Mouse (Mus musculus) midbrain, embryonic 14.5 days (tissue): ENCODE measurements around the gene Cyfip2. TPM values are rescaled to one million over a fixed set of nuclear protein-coding genes. Genes with fewer than 3 reads are reported as not detected.
A peak's percentile ranks its signal among the peaks of the same experiment; 100 is the strongest.

Experiments used
- ATAC-seq: fragments of 200-750 bp; cut with Nextera tagmentation; 2 replicates; pipeline ENCODE4 v1.8.0; 2017; ENCODE audit warnings: moderate number of reproducible peaks, moderate library complexity; ENCODE audit not compliant: low FRiP score, low TSS enrichment
- DNase-seq: peaks from one replicate; pipeline ENCODE4 v3.0.0-alpha.2; 2015
- H3K27ac ChIP-seq: fragments of 300-500 bp; sonication (generic); replicated peaks from 2 replicates; pipeline ENCODE4 v1.5.1; 2014; ENCODE audit warnings: mild to moderate bottlenecking, low read depth, low read length, moderate library complexity
- H3K27me3 ChIP-seq: fragments of 300-500 bp; sonication (generic); 2 replicates; pipeline ENCODE4 v1.6.1; 2014; ENCODE audit warnings: low read length, control low read depth, mixed read lengths; ENCODE audit not compliant: control insufficient read depth, insufficient read depth
- H3K36me3 ChIP-seq: fragments of 300-500 bp; sonication (generic); 2 replicates; pipeline ENCODE4 v1.6.1; 2014; ENCODE audit warnings: low read length, control low read depth; ENCODE audit not compliant: control insufficient read depth, insufficient read depth
- H3K4me1 ChIP-seq: fragments of 300-500 bp; sonication (generic); 2 replicates; pipeline ENCODE4 v1.6.1; 2014; ENCODE audit warnings: mild to moderate bottlenecking, antibody characterized with exemption, low read length, control low read depth; ENCODE audit not compliant: control insufficient read depth, insufficient read depth
- H3K4me2 ChIP-seq: fragments of 300-500 bp; sonication (generic); 2 replicates; pipeline ENCODE4 v1.6.1; 2014; ENCODE audit warnings: mild to moderate bottlenecking, low read length, moderate library complexity
- H3K4me3 ChIP-seq: fragments of 300-500 bp; sonication (generic); replicated peaks from 2 replicates; pipeline ENCODE4 v1.5.1; 2014; ENCODE audit warnings: low read depth, low read length
- H3K9ac ChIP-seq: fragments of 300-500 bp; sonication (generic); replicated peaks from 2 replicates; pipeline ENCODE4 v1.6.1; 2014; ENCODE audit warnings: mild to moderate bottlenecking, low read length, moderate library complexity
- H3K9me3 ChIP-seq: fragments of 300-500 bp; sonication (generic); 2 replicates; pipeline ENCODE4 v1.6.1; 2016; ENCODE audit warnings: low read length, control low read depth, mixed read lengths; ENCODE audit not compliant: control insufficient read depth
- WGBS: fragments of 180-500 bp; shearing (Covaris S2); extraction: QIAGEN DNeasy Blood & Tissue Kit; methylation state at CpG from one replicate; pipeline ENCODE4 v1.1.7; 2014; 5-methylcytosine and 5-hydroxymethylcytosine counted together
- polyA plus RNA-seq: library from polyadenylated mRNA; unstranded; fragments of >200 nt; fragmentation: Nextera tagmentation; extraction: Ambion mirVana; gene quantifications from 2 replicates; pipeline ENCODE4 v1.2.1, GENCODE M21; 2014

Gene Cyfip2
- polyA plus RNA-seq, 1 experiment from 2014 or later: 112 TPM

GRCm38 (mm10) chr11:46289561-46289960 is 23.1 kb downstream of the Cyfip2 start:
- no peak overlapping the region for H3K27ac ChIP-seq

GRCm38 (mm10) chr11:46289022-46289421 is 23.6 kb downstream of the Cyfip2 start:
- no peak overlapping the region for H3K4me2 ChIP-seq
- no peak overlapping the region for H3K27ac ChIP-seq
- ATAC-seq (no peak), DNase-seq (no peak)
- H3K9ac ChIP-seq: no peak overlapping the region
- WGBS: 32% methylated on average over 4 of the region's 4 CpGs
- H3K4me1 ChIP-seq: peaks cover 8% of the 10 kb centered on the region
- no peak overlapping the region for H3K4me3 ChIP-seq
- H3K9me3 ChIP-seq: no peaks in the 10 kb centered on the region
- H3K27me3 ChIP-seq: no peaks in the 10 kb centered on the region
- H3K36me3 ChIP-seq: peaks cover 59% of the 10 kb centered on the region

More at GRCm38 (mm10) chr11:46289561-46289960, 23.1 kb downstream of the Cyfip2 start:
- no peak for ATAC-seq
- H3K4me3 ChIP-seq: no peak overlapping the region
- H3K36me3 ChIP-seq: peaks cover 53% of the 10 kb centered on the region
- H3K9ac ChIP-seq: no peak overlapping the region
- H3K27me3 ChIP-seq: no peaks in the 10 kb centered on the region
- no peak for DNase-seq
- H3K9me3 ChIP-seq: no peaks in the 10 kb centered on the region
- H3K4me1 ChIP-seq: peaks cover 12% of the 10 kb centered on the region
- WGBS: 85% methylated on average over 9 of the region's 9 CpGs
- H3K4me2 ChIP-seq: no peak overlapping the region

GRCm38 (mm10) chr11:46288091-46288490 is 24.6 kb downstream of the Cyfip2 start:
- Histone ChIP-seq H3K4me1 (peaks cover 8% of the 10 kb centered on the region), H3K9me3 (no peaks in the 10 kb centered on the region), H3K27me3 (no peaks in the 10 kb centered on the region), H3K36me3 (peaks cover 68% of the 10 kb centered on the region), H3K9ac (no peak overlapping the region), H3K4me3 (no peak overlapping the region), H3K4me2 (no peak overlapping the region), H3K27ac (no peak overlapping the region)
- WGBS: 86% methylated on average over 5 of the region's 5 CpGs
- no peak for DNase-seq
- no peak for ATAC-seq

- H3K36me3 ChIP-seq: peaks cover 80% of the 10 kb centered on the region
- no peak overlapping the region for H3K4me2 ChIP-seq
- no peak overlapping the region for H3K27ac ChIP-seq
- H3K9ac ChIP-seq: no peak overlapping the region
- WGBS: 34% methylated on average over 6 of the region's 6 CpGs
- H3K9me3 ChIP-seq: no peaks in the 10 kb centered on the region
- H3K4me3 ChIP-seq: no peak overlapping the region
- peaks cover 8% of the 10 kb centered on the region for H3K4me1 ChIP-seq
- peak; percentile 32 for DNase-seq
- no peak for ATAC-seq
- no peaks in the 10 kb centered on the region for H3K27me3 ChIP-seq
These were observed 25.9 kb downstream of the Cyfip2 start for GRCm38 (mm10) chr11:46286803-46287202.

- 91% methylated on average over 6 of the region's 6 CpGs for WGBS
- H3K27ac ChIP-seq: no peak overlapping the region
- H3K9ac ChIP-seq: no peak overlapping the region
- ATAC-seq (no peak), DNase-seq (no peak)
- peaks cover 87% of the 10 kb centered on the region for H3K36me3 ChIP-seq
- no peaks in the 10 kb centered on the region for H3K9me3 ChIP-seq
- no peak overlapping the region for H3K4me2 ChIP-seq
- no peak overlapping the region for H3K4me3 ChIP-seq
- H3K4me1 ChIP-seq: no peaks in the 10 kb centered on the region
- H3K27me3 ChIP-seq: no peaks in the 10 kb centered on the region
These were observed 28.9 kb downstream of the Cyfip2 start for GRCm38 (mm10) chr11:46283800-46284199.

GRCm38 (mm10) chr11:46282612-46283011 is 30.0 kb downstream of the Cyfip2 start:
- no peaks in the 10 kb centered on the region for H3K27me3 ChIP-seq
- no peak for ATAC-seq
- H3K4me1 ChIP-seq: no peaks in the 10 kb centered on the region
- no peak overlapping the region for H3K27ac ChIP-seq
- no peak overlapping the region for H3K9ac ChIP-seq
- H3K4me3 ChIP-seq: no peak overlapping the region
- 94% methylated on average over 5 of the region's 5 CpGs for WGBS
- H3K36me3 ChIP-seq: peaks cover 87% of the 10 kb centered on the region
- no peaks in the 10 kb centered on the region for H3K9me3 ChIP-seq
- no peak for DNase-seq
- H3K4me2 ChIP-seq: no peak overlapping the region

- peaks cover 90% of the 10 kb centered on the region for H3K36me3 ChIP-seq
- no peak overlapping the region for H3K27ac ChIP-seq
- H3K9ac ChIP-seq: no peak overlapping the region
- H3K4me3 ChIP-seq: no peak overlapping the region
- no peaks in the 10 kb centered on the region for H3K27me3 ChIP-seq
- DNase-seq (no peak), ATAC-seq (no peak)
- H3K4me2 ChIP-seq: no peak overlapping the region
- no peaks in the 10 kb centered on the region for H3K4me1 ChIP-seq
- WGBS: 86% methylated on average over 12 of the region's 12 CpGs
- H3K9me3 ChIP-seq: no peaks in the 10 kb centered on the region
These were observed 34.0 kb downstream of the Cyfip2 start for GRCm38 (mm10) chr11:46278709-46279108.

GRCm38 (mm10) chr11:46278140-46278539 is 34.5 kb downstream of the Cyfip2 start:
- H3K9ac ChIP-seq: no peak overlapping the region
- WGBS: 61% methylated on average over 5 of the region's 5 CpGs
- no peaks in the 10 kb centered on the region for H3K9me3 ChIP-seq
- DNase-seq (no peak), ATAC-seq (no peak)
- H3K36me3 ChIP-seq: peaks cover 90% of the 10 kb centered on the region
- no peak overlapping the region for H3K27ac ChIP-seq
- H3K27me3 ChIP-seq: no peaks in the 10 kb centered on the region
- H3K4me1 ChIP-seq: no peaks in the 10 kb centered on the region
- no peak overlapping the region for H3K4me3 ChIP-seq
- no peak overlapping the region for H3K4me2 ChIP-seq

- Histone ChIP-seq H3K4me1 (no peaks in the 10 kb centered on the region), H3K4me2 (no peak overlapping the region), H3K4me3 (no peak overlapping the region), H3K9me3 (no peaks in the 10 kb centered on the region), H3K27me3 (no peaks in the 10 kb centered on the region), H3K27ac (no peak overlapping the region), H3K9ac (no peak overlapping the region), H3K36me3 (peaks cover 89% of the 10 kb centered on the region)
- peak; percentile 52 for DNase-seq
- WGBS: 52% methylated on average over 5 of the region's 5 CpGs
- ATAC-seq: no peak
These were observed 35.9 kb downstream of the Cyfip2 start for GRCm38 (mm10) chr11:46276778-46277177.
